Mouse (Mus musculus): ENCODE measurements around the gene Setd4. TPM values are rescaled to one million over a fixed set of nuclear protein-coding genes. Genes with fewer than 3 reads are reported as not detected.

Gene Setd4
- polyA plus RNA-seq, 1 experiment from 2014 or later = 18.0 TPM

DNA sequence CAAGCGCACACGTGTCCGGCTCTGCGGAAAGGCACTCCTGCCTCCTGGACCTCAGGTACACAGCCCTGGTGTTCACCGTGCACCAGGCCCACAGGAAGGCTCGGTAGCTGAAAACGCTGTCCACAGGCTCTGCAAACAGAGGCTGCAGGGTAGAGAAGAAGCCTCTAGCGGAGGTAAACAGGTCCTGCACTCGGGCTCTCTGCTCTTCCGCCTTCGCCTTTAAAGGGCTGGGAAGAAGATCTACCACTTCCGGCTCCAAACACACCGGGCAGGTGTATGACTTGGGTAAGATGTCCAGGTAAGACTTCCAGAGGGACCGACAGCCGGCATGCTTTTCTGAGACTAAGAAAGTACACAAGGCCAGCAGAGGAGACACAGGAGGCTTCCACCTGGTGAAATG, 12.9 kb downstream of the Setd4 start:
- Histone ChIP-seq H3K4me2 (no peak overlapping the region), H3K27ac (replicated peaks) (no peak overlapping the region), H3K4me1 (no peaks in the 10 kb centered on the region), H3K36me3 (peaks cover 46% of the 10 kb centered on the region), H3K4me3 (replicated peaks) (no peak overlapping the region), H3K27me3 (replicated peaks) (no peaks in the 10 kb centered on the region), H3K9me3 (replicated peaks) (no peaks in the 10 kb centered on the region), H3K9ac (replicated peaks) (no peak overlapping the region)
- 95% methylated on average over 15 of the region's 15 CpGs for WGBS
- no peak for ATAC-seq (ENCODE audit: low FRiP score)

DNA sequence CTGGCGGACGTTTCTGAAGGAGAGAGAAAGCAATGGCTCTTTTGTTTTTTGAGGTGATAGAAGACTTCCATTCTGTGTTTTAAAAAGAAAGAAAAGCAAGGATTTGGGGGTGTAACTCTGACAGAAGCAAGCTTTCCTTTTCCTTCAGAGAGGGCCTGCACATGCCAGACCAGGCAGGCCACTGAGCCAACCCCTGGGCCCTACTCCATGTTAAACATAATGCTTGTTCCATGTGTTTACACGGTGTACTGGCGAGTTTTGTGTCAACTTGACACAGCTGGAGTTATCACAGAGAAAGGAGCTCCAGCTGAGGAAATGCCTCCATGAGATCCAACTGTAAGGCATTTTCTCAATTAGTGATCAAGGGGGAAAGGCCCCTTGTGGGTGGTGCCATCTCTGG, 15.6 kb downstream of the Setd4 start:
- no peak overlapping the region for H3K4me2 ChIP-seq
- no peak overlapping the region for H3K9ac ChIP-seq (replicated peaks)
- H3K4me1 ChIP-seq = no peaks in the 10 kb centered on the region
- no peak overlapping the region for H3K27ac ChIP-seq (replicated peaks)
- H3K9me3 ChIP-seq (replicated peaks) = no peaks in the 10 kb centered on the region
- ATAC-seq (ENCODE audit: low FRiP score) = no peak
- no peak overlapping the region for H3K4me3 ChIP-seq (replicated peaks)
- peaks cover 48% of the 10 kb centered on the region for H3K36me3 ChIP-seq
- no peaks in the 10 kb centered on the region for H3K27me3 ChIP-seq (replicated peaks)
- WGBS = 58% methylated on average over 4 of the region's 4 CpGs

DNA sequence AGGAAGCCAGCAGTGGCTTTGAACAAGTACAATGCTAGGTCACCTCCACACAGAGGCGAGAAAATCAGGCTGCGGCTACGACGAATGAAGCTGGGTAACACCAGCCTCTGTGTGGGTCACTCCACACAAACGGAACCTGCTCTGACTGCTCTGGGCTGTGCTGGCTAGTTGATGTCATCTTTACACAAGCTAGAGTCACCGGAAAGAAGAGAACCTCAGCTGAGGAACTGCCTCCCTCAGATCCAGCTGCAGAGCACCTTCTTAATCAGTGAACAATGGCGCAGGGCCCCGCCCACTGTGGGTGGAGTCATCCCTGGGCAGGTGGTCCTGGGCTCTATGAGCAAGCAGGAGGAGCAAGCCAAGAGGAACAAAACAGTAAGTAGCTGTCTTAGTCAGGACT, 17.5 kb downstream of the Setd4 start:
- no peaks in the 10 kb centered on the region for H3K9me3 ChIP-seq (replicated peaks)
- H3K9ac ChIP-seq (replicated peaks) = no peak overlapping the region
- 65% methylated on average over 8 of the region's 8 CpGs for WGBS
- no peak for ATAC-seq (ENCODE audit: low FRiP score)
- H3K36me3 ChIP-seq = peaks cover 41% of the 10 kb centered on the region
- no peaks in the 10 kb centered on the region for H3K4me1 ChIP-seq
- no peak overlapping the region for H3K4me3 ChIP-seq (replicated peaks)
- H3K27ac ChIP-seq (replicated peaks) = no peak overlapping the region
- no peak overlapping the region for H3K4me2 ChIP-seq
- no peaks in the 10 kb centered on the region for H3K27me3 ChIP-seq (replicated peaks)

DNA sequence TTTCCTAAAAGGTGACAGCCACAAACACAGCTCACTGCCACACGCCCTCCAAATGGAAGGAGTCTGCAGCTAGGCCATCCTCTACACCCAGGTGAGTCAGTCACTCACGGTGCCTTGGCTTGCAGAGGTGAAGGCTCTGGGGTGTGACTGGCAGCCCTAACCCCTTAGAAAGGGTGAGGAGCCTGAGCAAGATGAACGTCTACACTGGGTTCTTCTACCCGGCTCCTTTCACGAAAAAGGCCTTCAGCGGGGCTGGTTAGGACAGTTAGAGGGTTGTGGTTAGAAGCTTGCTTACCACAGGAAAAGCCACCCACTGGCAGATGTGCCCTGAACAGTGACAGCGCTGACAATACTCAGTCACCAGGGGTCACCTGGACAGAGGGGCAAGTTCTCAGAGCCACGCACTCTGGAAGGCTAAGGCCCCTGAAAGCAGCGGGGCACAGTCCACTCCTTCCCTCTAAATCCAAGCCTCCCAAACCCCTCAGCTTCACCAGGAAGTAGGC, 18.1 kb downstream of the Setd4 start:
- 88% methylated on average over 9 of the region's 9 CpGs for WGBS
- Histone ChIP-seq H3K36me3 (peaks cover 36% of the 10 kb centered on the region), H3K4me2 (no peak overlapping the region), H3K27me3 (replicated peaks) (no peaks in the 10 kb centered on the region), H3K4me1 (no peaks in the 10 kb centered on the region), H3K9ac (replicated peaks) (no peak overlapping the region), H3K27ac (replicated peaks) (no peak overlapping the region), H3K9me3 (replicated peaks) (no peaks in the 10 kb centered on the region), H3K4me3 (replicated peaks) (no peak overlapping the region)
- ATAC-seq (ENCODE audit: low FRiP score) = no peak

DNA sequence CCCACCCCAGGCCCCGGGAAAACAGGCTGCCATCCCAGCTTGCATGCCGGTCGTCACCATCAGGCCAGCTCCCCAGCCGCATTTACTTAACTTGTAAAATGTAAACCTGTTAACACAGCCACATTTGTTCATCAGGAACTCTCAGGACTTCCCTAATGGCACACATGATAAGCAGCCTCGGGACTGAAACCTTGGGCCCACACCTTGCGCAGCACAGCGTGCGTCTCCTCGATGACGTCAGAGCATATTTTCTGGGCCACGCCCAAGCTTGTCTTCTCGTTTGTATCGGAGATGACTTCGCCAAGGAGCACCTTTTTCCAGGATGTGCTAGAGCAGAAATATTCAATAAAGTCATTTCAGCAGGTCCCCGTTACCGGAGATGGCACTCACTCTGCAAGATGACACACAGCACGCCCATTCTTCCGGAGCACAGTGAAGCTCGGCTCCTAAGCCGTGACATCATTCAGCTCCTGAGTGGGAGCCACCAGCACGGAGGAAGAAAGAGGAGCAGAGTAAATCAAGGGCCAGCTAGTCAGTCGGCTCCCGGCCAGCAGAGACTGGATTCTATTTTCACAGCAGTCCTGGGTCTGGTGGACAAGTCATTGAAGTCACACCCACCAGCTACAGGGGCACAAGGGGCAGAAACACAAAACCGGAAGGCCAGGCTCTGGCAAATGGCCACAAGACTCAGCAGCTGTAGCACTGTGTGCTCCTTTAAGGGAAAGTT, 18.7 kb downstream of the Setd4 start:
- 88% methylated on average over 24 of the region's 24 CpGs for WGBS
- no peak for ATAC-seq (ENCODE audit: low FRiP score)
- H3K36me3 ChIP-seq = peaks cover 30% of the 10 kb centered on the region

DNA sequence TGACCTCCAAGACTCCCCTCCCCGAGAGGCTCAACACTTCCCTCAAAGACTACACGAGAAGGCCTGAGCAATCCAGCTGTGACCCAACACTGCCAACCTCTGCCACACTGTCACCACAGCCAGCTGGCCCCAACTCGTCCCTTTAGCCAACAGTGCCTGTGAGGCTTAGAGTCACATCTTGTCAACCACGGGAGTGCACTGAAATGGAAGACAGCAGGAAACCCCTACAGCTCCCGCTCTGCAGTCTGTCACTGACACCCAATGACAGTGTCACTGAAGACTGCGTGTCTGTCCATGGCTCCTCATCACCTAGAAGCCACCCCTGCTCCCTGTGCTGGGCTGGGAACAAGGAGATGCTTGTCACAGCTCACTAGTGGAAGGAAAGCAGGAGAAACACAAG, 22.7 kb downstream of the Setd4 start:
- no peak overlapping the region for H3K4me3 ChIP-seq (replicated peaks)
- ATAC-seq (ENCODE audit: low FRiP score) = no peak
- WGBS = 77% methylated on average over 6 of the region's 6 CpGs
- no peaks in the 10 kb centered on the region for H3K9me3 ChIP-seq (replicated peaks)
- 0 out of 2 replicates have a peak, but pooled peaks cover 5% of the 10 kb centered on the region for H3K4me1 ChIP-seq
- no peak overlapping the region for H3K27ac ChIP-seq (replicated peaks)
- H3K36me3 ChIP-seq = peaks cover 20% of the 10 kb centered on the region
- H3K9ac ChIP-seq (replicated peaks) = no peak overlapping the region
- no peak overlapping the region for H3K4me2 ChIP-seq
- H3K27me3 ChIP-seq (replicated peaks) = no peaks in the 10 kb centered on the region; the same call in 1 of the 2 replicates

More for the DNA sequence above, 18.7 kb downstream of the Setd4 start:
- no peak overlapping the region for H3K4me3 ChIP-seq (replicated peaks)
- H3K27ac ChIP-seq (replicated peaks) = no peak overlapping the region
- no peaks in the 10 kb centered on the region for H3K27me3 ChIP-seq (replicated peaks)
- no peak overlapping the region for H3K9ac ChIP-seq (replicated peaks)
- no peaks in the 10 kb centered on the region for H3K9me3 ChIP-seq (replicated peaks)
- H3K4me1 ChIP-seq = no peaks in the 10 kb centered on the region
- no peak overlapping the region for H3K4me2 ChIP-seq

DNA sequence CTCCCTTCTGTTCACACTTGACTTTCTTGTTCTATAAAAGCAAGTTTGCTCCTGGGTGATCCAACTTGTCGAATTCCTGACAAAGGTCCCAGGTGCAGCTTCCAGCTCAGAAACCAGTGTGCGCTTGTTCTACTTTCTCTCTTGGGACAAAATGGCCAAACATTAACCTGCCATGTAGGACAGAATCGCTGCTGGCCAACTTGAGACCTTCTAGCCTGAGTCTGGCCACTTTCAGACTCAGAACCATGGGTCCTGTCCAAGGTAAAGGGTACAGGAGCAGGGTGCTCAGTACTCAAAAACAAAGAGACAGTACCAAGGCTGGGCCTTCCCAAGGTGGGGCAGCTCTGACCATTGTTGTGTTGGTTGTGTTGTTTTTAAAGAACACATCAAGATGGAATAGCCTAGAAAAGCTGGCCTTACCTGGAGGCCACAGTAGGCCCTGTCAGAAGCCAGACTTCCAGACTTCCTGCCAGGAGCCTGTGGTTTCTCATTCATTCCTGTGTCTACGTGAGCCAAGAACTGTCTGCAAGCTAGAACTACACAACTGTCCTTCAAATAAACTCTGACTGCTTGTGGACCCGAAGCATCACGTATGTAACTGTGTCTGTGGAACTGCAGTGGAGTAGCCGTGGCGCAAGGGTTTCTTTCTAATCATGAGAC, 25.4 kb downstream of the Setd4 start:
- no peak for ATAC-seq (ENCODE audit: low FRiP score)
- Histone ChIP-seq H3K4me1 (peaks cover 9% of the 10 kb centered on the region; the same call in 1 of the 2 replicates), H3K4me3 (replicated peaks) (no peak overlapping the region), H3K4me2 (no peak overlapping the region), H3K27me3 (replicated peaks) (no peaks in the 10 kb centered on the region; the same call in 1 of the 2 replicates), H3K9ac (replicated peaks) (no peak overlapping the region), H3K36me3 (no peaks in the 10 kb centered on the region; the same call in 1 of the 2 replicates), H3K27ac (replicated peaks) (no peak overlapping the region), H3K9me3 (replicated peaks) (no peaks in the 10 kb centered on the region)
- 92% methylated on average over 8 of the region's 8 CpGs for WGBS

DNA sequence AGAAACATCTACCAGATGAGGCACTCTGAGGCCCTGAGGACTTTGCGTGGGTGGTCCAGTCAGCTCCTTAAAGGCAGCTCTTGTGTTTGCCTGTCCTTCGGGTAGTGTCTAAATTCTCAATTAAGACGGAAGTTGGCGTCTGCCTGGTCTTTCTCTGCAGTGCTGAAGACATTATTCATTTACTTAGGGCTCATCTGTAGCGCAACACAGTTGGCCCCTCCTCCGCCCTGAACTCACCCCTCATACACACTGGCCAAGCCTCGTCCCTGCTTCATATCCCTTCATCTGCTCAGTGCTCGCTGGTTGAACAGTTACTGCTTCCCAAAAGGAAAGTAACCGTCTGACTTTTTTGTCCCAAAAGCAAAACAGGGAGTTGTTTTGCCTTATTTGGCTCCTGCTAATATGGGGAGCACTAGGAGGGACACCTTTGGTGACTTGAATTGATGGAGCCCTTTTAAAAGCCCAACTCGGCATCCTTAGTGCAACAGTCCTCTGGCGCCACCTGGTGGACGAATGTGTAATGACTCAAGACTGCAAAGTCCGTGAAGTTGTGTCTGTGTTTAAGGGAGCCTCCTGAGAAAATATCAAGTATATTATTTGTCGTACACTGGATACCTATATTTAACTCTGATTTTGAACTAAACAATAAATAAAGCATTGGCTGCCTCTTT, 27.3 kb downstream of the Setd4 start:
- 36% methylated on average over 14 of the region's 14 CpGs for WGBS
- Histone ChIP-seq H3K36me3 (no peaks in the 10 kb centered on the region), H3K27ac (replicated peaks) (no peak overlapping the region), H3K9ac (replicated peaks) (no peak overlapping the region), H3K27me3 (replicated peaks) (no peaks in the 10 kb centered on the region; the same call in 1 of the 2 replicates), H3K4me1 (peaks cover 9% of the 10 kb centered on the region; the same call in 1 of the 2 replicates), H3K4me2 (no peak overlapping the region), H3K9me3 (replicated peaks) (no peaks in the 10 kb centered on the region), H3K4me3 (replicated peaks) (no peak overlapping the region)
- ATAC-seq (ENCODE audit: low FRiP score) = no peak

DNA sequence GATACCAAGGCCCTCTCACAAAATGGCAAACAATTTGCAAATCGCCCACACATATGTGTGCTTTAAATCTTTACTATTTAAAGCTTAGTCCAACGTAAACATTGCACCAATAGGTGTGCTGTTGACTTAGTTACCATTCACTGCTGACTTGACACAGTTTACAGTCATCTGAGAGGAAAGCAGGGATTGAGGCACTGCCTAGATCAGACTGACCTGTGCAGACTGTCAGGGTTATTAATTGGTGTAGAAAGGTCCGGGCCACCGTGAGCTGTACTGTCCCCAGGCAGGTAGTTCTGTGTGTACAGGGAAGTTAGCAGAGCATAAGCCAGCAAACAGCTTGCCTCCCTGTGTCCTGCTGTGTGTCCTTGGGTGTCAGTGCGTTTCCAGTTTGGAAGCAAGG, 28.3 kb downstream of the Setd4 start:
- WGBS = 79% methylated on average over 5 of the region's 5 CpGs
- ATAC-seq (ENCODE audit: low FRiP score) = no peak

DNA sequence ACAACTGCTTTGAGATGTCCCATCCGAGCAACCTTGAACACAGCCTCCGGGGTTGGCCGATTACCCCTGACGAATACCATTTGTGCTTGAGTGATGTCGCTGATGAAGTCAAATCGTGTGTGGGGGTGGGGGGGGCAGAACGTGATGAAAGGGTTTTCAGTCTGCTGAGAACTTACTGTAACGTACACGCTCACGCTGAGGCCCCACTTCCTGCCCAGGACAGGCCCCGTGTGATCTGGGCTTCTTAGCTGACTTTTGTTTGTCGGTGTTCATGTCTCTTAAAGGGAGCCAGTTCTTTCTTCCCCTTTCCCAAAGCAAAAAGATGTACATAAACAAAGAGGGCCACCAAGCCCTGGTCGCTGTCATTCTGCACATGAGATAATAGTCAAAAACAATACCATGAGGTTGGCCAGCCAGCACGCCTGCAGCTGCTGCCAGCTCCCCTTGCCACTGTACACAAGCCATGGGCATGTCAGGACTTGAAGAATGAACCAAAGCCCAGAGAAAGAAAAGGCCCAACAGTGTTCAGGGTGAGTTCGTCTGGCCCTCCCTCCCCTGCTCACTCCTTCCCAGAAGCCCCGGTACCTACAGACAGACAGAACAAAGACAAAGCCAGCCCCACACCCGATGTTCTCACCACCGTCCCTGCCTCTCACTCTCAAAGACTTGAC, 29.2 kb downstream of the Setd4 start:
- Histone ChIP-seq H3K9me3 (replicated peaks) (no peaks in the 10 kb centered on the region), H3K36me3 (no peaks in the 10 kb centered on the region), H3K27me3 (replicated peaks) (no peaks in the 10 kb centered on the region; the same call in 1 of the 2 replicates), H3K9ac (replicated peaks) (no peak overlapping the region), H3K4me2 (no peak overlapping the region), H3K4me3 (replicated peaks) (no peak overlapping the region), H3K4me1 (peaks cover 9% of the 10 kb centered on the region; the same call in 1 of the 2 replicates), H3K27ac (replicated peaks) (no peak overlapping the region)
- no peak for ATAC-seq (ENCODE audit: low FRiP score)
- WGBS = 57% methylated on average over 18 of the region's 18 CpGs

More for the DNA sequence above, 28.3 kb downstream of the Setd4 start:
- no peaks in the 10 kb centered on the region for H3K36me3 ChIP-seq
- no peak overlapping the region for H3K27ac ChIP-seq (replicated peaks)
- H3K9ac ChIP-seq (replicated peaks) = no peak overlapping the region
- H3K4me3 ChIP-seq (replicated peaks) = no peak overlapping the region
- peaks cover 9% of the 10 kb centered on the region; the same call in 1 of the 2 replicates for H3K4me1 ChIP-seq
- H3K27me3 ChIP-seq (replicated peaks) = no peaks in the 10 kb centered on the region; the same call in 1 of the 2 replicates
- no peak overlapping the region for H3K4me2 ChIP-seq
- H3K9me3 ChIP-seq (replicated peaks) = no peaks in the 10 kb centered on the region

DNA sequence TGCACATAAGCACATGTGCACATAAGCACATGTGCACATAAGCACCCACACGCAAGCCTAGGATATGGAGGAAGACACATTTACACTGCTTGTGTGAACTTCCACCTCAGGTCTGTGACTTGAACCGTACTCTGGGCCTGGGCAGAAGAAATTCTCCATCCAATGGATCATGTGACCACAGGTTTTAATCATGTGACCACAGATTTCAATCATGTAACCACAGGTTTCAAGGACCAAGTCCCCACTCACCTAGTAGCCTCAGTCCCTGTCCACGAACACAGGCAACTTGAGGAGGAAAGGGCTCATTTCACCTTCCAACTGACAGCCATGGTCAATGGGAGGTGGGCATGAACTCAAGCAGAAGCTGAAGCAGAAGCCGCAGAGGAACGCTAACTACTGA, 30.4 kb downstream of the Setd4 start:
- Histone ChIP-seq H3K4me1 (peaks cover 9% of the 10 kb centered on the region; the same call in 1 of the 2 replicates), H3K4me2 (no peak overlapping the region), H3K4me3 (replicated peaks) (no peak overlapping the region), H3K27ac (replicated peaks) (no peak overlapping the region), H3K27me3 (replicated peaks) (no peaks in the 10 kb centered on the region; the same call in 1 of the 2 replicates), H3K36me3 (no peaks in the 10 kb centered on the region), H3K9ac (replicated peaks) (no peak overlapping the region), H3K9me3 (replicated peaks) (no peaks in the 10 kb centered on the region)
- 94% methylated on average over 5 of the region's 5 CpGs for WGBS
- no peak for ATAC-seq (ENCODE audit: low FRiP score)
